Mouse (Mus musculus) liver, embryonic 14.5 days (tissue): ENCODE measurements at regions not wholly inside any gene's neighbourhood (a gene's known extent, or its start where the extent isn't known, plus 50 kb on each side); places are given as distances from the start of the nearest gene placed in this dataset.

ENCODE experiments used
- ATAC-seq: fragments of 200-750 bp; cut with Nextera tagmentation; 2 replicates; pipeline ENCODE4 v1.8.0; 2017; ENCODE audit warnings: moderate number of reproducible peaks, mild to moderate bottlenecking, moderate library complexity; ENCODE audit not compliant: insufficient read depth
- DNase-seq, 3 experiments: peaks; one replicate each; pipeline ENCODE4 v3.0.0-alpha.2; 2012 to 2013; ENCODE audit warnings: low read depth in 3 of 3, low spot score in 3 of 3
- H3K27ac ChIP-seq: fragments of 300-500 bp; sonication (generic); 2 replicates; pipeline ENCODE4 v1.5.1; 2014; ENCODE audit warnings: moderate library complexity, mild to moderate bottlenecking, control low read depth, inconsistent platforms
- H3K27me3 ChIP-seq: fragments of 300-500 bp; sonication (generic); 2 replicates; pipeline ENCODE4 v1.6.1; 2014; ENCODE audit warnings: mild to moderate bottlenecking, low read length, moderate library complexity; ENCODE audit not compliant: control insufficient read depth, insufficient read depth
- H3K36me3 ChIP-seq: fragments of 300-500 bp; sonication (generic); replicated peaks from 2 replicates; pipeline ENCODE4 v1.6.1; 2014; ENCODE audit warnings: low read depth; ENCODE audit not compliant: control insufficient read depth, insufficient read depth
- H3K4me1 ChIP-seq, 2 experiments: fragments of 200-500 bp in 1 of 2; fragments of 300-500 bp in 1 of 2; sonication (generic) in 1 of 2; replicated peaks; 2 replicates each; pipeline ENCODE4 v1.6.1; 2012 to 2014; ENCODE audit warnings: antibody characterized with exemption in 1 of 2, inconsistent platforms in 1 of 2, low read length in 1 of 2; ENCODE audit not compliant: control insufficient read depth in 2 of 2, insufficient read depth in 2 of 2
- H3K4me2 ChIP-seq: fragments of 300-500 bp; sonication (generic); 2 replicates; pipeline ENCODE4 v1.6.1; 2014; ENCODE audit warnings: low read depth, mild to moderate bottlenecking, control low read depth, moderate library complexity
- H3K4me3 ChIP-seq, 2 experiments: fragments of 200-500 bp in 1 of 2; fragments of 300-500 bp in 1 of 2; sonication (generic) in 1 of 2; 2 replicates each; pipeline ENCODE4 v1.5.1; 2012 to 2014; ENCODE audit warnings: low read depth in 2 of 2, low read length in 2 of 2, mild to moderate bottlenecking in 2 of 2, control low read depth in 1 of 2, inconsistent platforms in 1 of 2, moderate library complexity in 1 of 2; ENCODE audit not compliant: insufficient read depth in 1 of 2
- H3K9ac ChIP-seq: fragments of 300-500 bp; sonication (generic); replicated peaks from 2 replicates; pipeline ENCODE4 v1.6.1; 2014; ENCODE audit warnings: mild to moderate bottlenecking, control low read depth, moderate library complexity
- H3K9me3 ChIP-seq: fragments of 300-500 bp; sonication (generic); 2 replicates; pipeline ENCODE4 v1.6.1; 2016; ENCODE audit warnings: low read length, mixed read lengths; ENCODE audit not compliant: control insufficient read depth
- CTCF ChIP-seq: IDR thresholded peaks from 2 replicates; pipeline ENCODE4 v1.5.1; 2016; ENCODE audit warnings: antibody characterized with exemption, low read depth, control low read depth
- EP300 ChIP-seq: IDR thresholded peaks from 2 replicates; pipeline ENCODE4 v1.6.1; 2016; ENCODE audit warnings: antibody characterized with exemption, low read depth
- WGBS: fragments of 180-500 bp; shearing (Covaris S2); extraction: QIAGEN DNeasy Blood & Tissue Kit; methylation state at CpG from one replicate; pipeline ENCODE4 v1.1.7; 2014; ENCODE audit not compliant: insufficient replicate concordance; 5-methylcytosine and 5-hydroxymethylcytosine counted together

- Histone ChIP-seq H3K9ac (no peak overlapping the region), H3K9me3 (no peaks in the 10 kb centered on the region), H3K27me3 (no peaks in the 10 kb centered on the region), H3K4me3 (no peak overlapping the region), H3K36me3 (no peaks in the 10 kb centered on the region), H3K27ac (no peak overlapping the region), H3K4me2 (no peak overlapping the region), H3K4me1 (no peaks in the 10 kb centered on the region)
- TF ChIP-seq EP300 (no peak), CTCF (no peak)
- 48% methylated on average over 1 of the region's 1 CpGs for WGBS
- DNase-seq (no peak), ATAC-seq (no peak)
These were observed 244.0 kb upstream of the Plscr5 start for GRCm38 (mm10) chr9:91948746-91949145.

DNA sequence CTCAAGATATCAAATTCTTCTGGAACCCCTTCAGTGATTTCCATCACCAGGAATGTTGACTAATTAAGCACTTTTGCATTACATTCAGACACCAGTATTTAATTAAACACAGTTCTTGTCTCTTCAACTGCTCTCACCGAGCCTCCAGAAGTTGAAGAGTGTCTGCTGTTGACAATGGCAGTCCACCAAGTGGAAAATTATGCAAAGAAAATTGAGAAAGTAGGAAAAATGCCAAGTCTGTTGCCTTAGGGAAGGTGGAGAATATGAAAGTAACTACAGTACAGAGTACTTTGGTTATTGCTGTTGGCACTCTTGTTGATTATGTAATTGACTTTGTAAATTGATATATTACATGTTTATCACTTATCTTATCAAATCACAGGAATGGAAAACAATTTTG is 250.7 kb upstream of the Plscr5 start:
- Histone ChIP-seq H3K4me2 (no peak overlapping the region), H3K36me3 (no peaks in the 10 kb centered on the region), H3K9ac (no peak overlapping the region), H3K27ac (no peak overlapping the region), H3K9me3 (no peaks in the 10 kb centered on the region), H3K27me3 (no peaks in the 10 kb centered on the region), H3K4me3 (no peak overlapping the region), H3K4me1 (no peaks in the 10 kb centered on the region)
- 40% methylated on average over 1 of the region's 1 CpGs for WGBS
- TF ChIP-seq CTCF (no peak), EP300 (no peak)
- DNase-seq, result no peak
- ATAC-seq, result no peak

DNA sequence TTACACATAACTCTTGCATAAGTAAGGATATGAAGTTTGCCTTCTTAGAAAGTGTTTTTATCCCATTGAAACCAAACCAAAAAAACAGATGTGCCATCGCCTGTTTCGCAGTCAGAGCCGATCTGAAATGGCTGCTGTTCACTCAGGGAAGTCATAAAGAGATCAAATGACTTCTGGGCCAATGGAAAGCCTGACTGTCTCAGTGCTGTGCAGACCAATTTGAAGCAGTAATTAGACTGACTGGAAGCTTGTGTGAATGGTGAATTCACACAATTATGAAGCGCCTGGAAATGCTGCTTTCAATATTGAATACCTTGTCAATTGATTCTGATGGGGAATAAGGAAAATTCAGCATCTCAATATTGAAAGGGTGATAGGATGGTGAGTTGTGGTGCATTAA is 254.0 kb upstream of the Plscr5 start:
- no peak overlapping the region for H3K27ac ChIP-seq

GRCm38 (mm10) chr9:91904066-91904465 is 288.7 kb upstream of the Plscr5 start:
- Histone ChIP-seq H3K4me1 (no peaks in the 10 kb centered on the region), H3K9ac (no peak overlapping the region), H3K27ac (no peak overlapping the region), H3K36me3 (no peaks in the 10 kb centered on the region), H3K9me3 (no peaks in the 10 kb centered on the region), H3K4me3 (no peak overlapping the region), H3K4me2 (no peak overlapping the region), H3K27me3 (no peaks in the 10 kb centered on the region)
- ATAC-seq (no peak), DNase-seq (no peak)
- TF ChIP-seq EP300 (no peak), CTCF (no peak)
- 68% methylated on average over 5 of the region's 5 CpGs for WGBS

More for the DNA sequence above, 254.0 kb upstream of the Plscr5 start:
- Histone ChIP-seq H3K9me3 (no peaks in the 10 kb centered on the region), H3K4me1 (no peaks in the 10 kb centered on the region), H3K9ac (no peak overlapping the region), H3K27me3 (no peaks in the 10 kb centered on the region), H3K36me3 (no peaks in the 10 kb centered on the region), H3K4me3 (no peak overlapping the region), H3K4me2 (no peak overlapping the region)
- no peak for DNase-seq
- 51% methylated on average over 4 of the region's 4 CpGs for WGBS
- no peak for ATAC-seq
- no peak for TF ChIP-seq EP300
- TF ChIP-seq CTCF, result no peak

GRCm38 (mm10) chr9:91900956-91901355 is 291.8 kb upstream of the Plscr5 start:
- no peaks in the 10 kb centered on the region for H3K36me3 ChIP-seq
- no peak for TF ChIP-seq EP300
- no peak for TF ChIP-seq CTCF
- no peaks in the 10 kb centered on the region for H3K27me3 ChIP-seq
- ATAC-seq, result no peak
- H3K4me3 ChIP-seq, result no peak overlapping the region
- no peak overlapping the region for H3K4me2 ChIP-seq
- H3K27ac ChIP-seq, result no peak overlapping the region
- no peaks in the 10 kb centered on the region for H3K9me3 ChIP-seq
- no peak for DNase-seq
- no peaks in the 10 kb centered on the region for H3K4me1 ChIP-seq
- H3K9ac ChIP-seq, result no peak overlapping the region

DNA sequence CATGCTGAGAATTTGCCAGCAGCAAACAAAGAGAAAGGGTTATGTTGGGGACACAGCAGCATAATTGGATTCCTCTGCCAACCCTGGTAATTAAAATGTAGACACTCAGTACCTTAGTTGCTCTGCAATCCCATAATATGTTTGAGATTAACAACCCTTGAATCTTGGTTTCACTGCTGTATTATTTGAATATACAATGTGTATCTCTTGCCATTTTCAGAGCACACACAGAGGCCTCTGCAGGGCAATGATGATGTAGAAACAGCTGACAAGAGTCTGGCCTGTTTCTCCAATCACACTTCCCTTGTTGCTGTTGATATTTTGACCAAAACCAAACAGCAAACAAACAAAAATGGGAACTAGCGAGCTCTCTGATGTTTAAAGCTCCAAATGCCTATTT is 315.9 kb upstream of the Plscr5 start:
- H3K27me3 ChIP-seq, result no peaks in the 10 kb centered on the region
- no peak overlapping the region for H3K9ac ChIP-seq

More for the DNA sequence above, 315.9 kb upstream of the Plscr5 start:
- Histone ChIP-seq H3K4me2 (no peak overlapping the region), H3K4me1 (no peaks in the 10 kb centered on the region), H3K4me3 (no peak overlapping the region), H3K36me3 (no peaks in the 10 kb centered on the region), H3K9me3 (no peaks in the 10 kb centered on the region), H3K27ac (no peak overlapping the region)
- TF ChIP-seq CTCF (no peak), EP300 (no peak)
- ATAC-seq (no peak), DNase-seq (no peak)
- WGBS, result 68% methylated on average over 1 of the region's 1 CpGs
